Mouse (Mus musculus) midbrain, embryonic 11.5 days (tissue): ENCODE results near the gene Sorbs1. TPM values are rescaled to one million over a fixed set of nuclear protein-coding genes. Genes with fewer than 3 reads are reported as not detected.

ENCODE experiments used
- ATAC-seq: fragments of 200-750 bp; cut with Nextera tagmentation; 2 replicates; pipeline ENCODE4 v1.8.0; 2017; ENCODE audit warnings: moderate TSS enrichment, moderate library complexity; ENCODE audit not compliant: low FRiP score
- DNase-seq: peaks from one replicate; pipeline ENCODE4 v3.0.0; 2015; ENCODE audit warnings: low spot score; ENCODE audit errors: missing footprints
- H3K27ac ChIP-seq: fragments of 300-500 bp; sonication (generic); 2 replicates; pipeline ENCODE4 v1.5.1; 2014; ENCODE audit warnings: low read depth, low read length
- H3K27me3 ChIP-seq: fragments of 300-500 bp; sonication (generic); 2 replicates; pipeline ENCODE4 v1.6.1; 2014; ENCODE audit warnings: mild to moderate bottlenecking, low read length, moderate library complexity, mixed read lengths; ENCODE audit not compliant: control insufficient read depth, insufficient read depth
- H3K36me3 ChIP-seq: fragments of 300-500 bp; sonication (generic); 2 replicates; pipeline ENCODE4 v1.6.1; 2014; ENCODE audit warnings: mild to moderate bottlenecking, low read length, moderate library complexity, mixed read lengths; ENCODE audit not compliant: control insufficient read depth, insufficient read depth
- H3K4me1 ChIP-seq: fragments of 300-500 bp; sonication (generic); 2 replicates; pipeline ENCODE4 v1.6.1; 2014; ENCODE audit warnings: low read length; ENCODE audit not compliant: control insufficient read depth, insufficient read depth
- H3K4me2 ChIP-seq: fragments of 300-500 bp; sonication (generic); 2 replicates; pipeline ENCODE4 v1.6.1; 2014; ENCODE audit warnings: mild to moderate bottlenecking, moderate library complexity
- H3K4me3 ChIP-seq: fragments of 300-500 bp; sonication (generic); 2 replicates; pipeline ENCODE4 v1.5.1; 2014; ENCODE audit warnings: low read depth, low read length
- H3K9ac ChIP-seq: fragments of 300-500 bp; sonication (generic); 2 replicates; pipeline ENCODE4 v1.6.1; 2014; ENCODE audit warnings: low read length
- H3K9me3 ChIP-seq: fragments of 300-500 bp; sonication (generic); 2 replicates; pipeline ENCODE4 v1.6.1; 2016; ENCODE audit warnings: low read length; ENCODE audit not compliant: control insufficient read depth
- WGBS: fragments of 180-500 bp; shearing (Covaris S2); extraction: QIAGEN DNeasy Blood & Tissue Kit; methylation state at CpG from one replicate; pipeline ENCODE4 v1.1.7; 2014; 5-methylcytosine and 5-hydroxymethylcytosine counted together
- polyA plus RNA-seq: library from polyadenylated mRNA; unstranded; fragments of >200 nt; fragmentation: Nextera tagmentation; extraction: Ambion mirVana; gene quantifications from 2 replicates; pipeline ENCODE4 v1.2.1, GENCODE M21; 2014

Sorbs1 gene
- polyA plus RNA-seq, 1 experiment from 2014 or later: 61.0 TPM

- Histone ChIP-seq H3K4me1 (no peaks in the 10 kb centered on the region), H3K4me2 (no peak overlapping the region), H3K9ac (no peak overlapping the region), H3K27me3 (no peaks in the 10 kb centered on the region), H3K27ac (no peak overlapping the region), H3K36me3 (no peaks in the 10 kb centered on the region), H3K9me3 (no peaks in the 10 kb centered on the region), H3K4me3 (no peak overlapping the region)
- ATAC-seq: no peak
- WGBS: 84% methylated on average over 9 of the region's 9 CpGs
- DNase-seq: no peak
Measured at GRCm38 (mm10) chr19:40302916-40303315, 210.7 kb downstream of the Sorbs1 start.

- Histone ChIP-seq H3K4me2 (no peak overlapping the region), H3K9ac (no peak overlapping the region), H3K9me3 (no peaks in the 10 kb centered on the region), H3K36me3 (no peaks in the 10 kb centered on the region), H3K4me3 (no peak overlapping the region), H3K27ac (no peak overlapping the region), H3K27me3 (no peaks in the 10 kb centered on the region), H3K4me1 (no peaks in the 10 kb centered on the region)
- ATAC-seq (no peak), DNase-seq (no peak)
- WGBS: 96% methylated on average over 5 of the region's 5 CpGs
Measured at GRCm38 (mm10) chr19:40302477-40302876, 211.1 kb downstream of the Sorbs1 start.

- Histone ChIP-seq H3K36me3 (no peaks in the 10 kb centered on the region), H3K4me1 (no peaks in the 10 kb centered on the region), H3K9ac (no peak overlapping the region), H3K27ac (no peak overlapping the region), H3K27me3 (no peaks in the 10 kb centered on the region), H3K9me3 (no peaks in the 10 kb centered on the region), H3K4me3 (no peak overlapping the region), H3K4me2 (no peak overlapping the region)
- DNase-seq (no peak), ATAC-seq (no peak)
- 80% methylated on average over 12 of the region's 12 CpGs for WGBS
Measured at GRCm38 (mm10) chr19:40299983-40300759, 213.4 kb downstream of the Sorbs1 start.

- H3K4me2 ChIP-seq: no peak overlapping the region
- 89% methylated on average over 6 of the region's 6 CpGs for WGBS
- ATAC-seq: no peak
- no peak overlapping the region for H3K27ac ChIP-seq
- no peaks in the 10 kb centered on the region for H3K9me3 ChIP-seq
- no peaks in the 10 kb centered on the region for H3K4me1 ChIP-seq
- H3K9ac ChIP-seq: no peak overlapping the region
- H3K36me3 ChIP-seq: no peaks in the 10 kb centered on the region
- no peak for DNase-seq
- H3K4me3 ChIP-seq: no peak overlapping the region
- no peaks in the 10 kb centered on the region for H3K27me3 ChIP-seq
Measured at GRCm38 (mm10) chr19:40299182-40299581, 214.4 kb downstream of the Sorbs1 start.

GRCm38 (mm10) chr19:40298574-40298973, 215.0 kb downstream of the Sorbs1 start:
- no peak overlapping the region for H3K4me2 ChIP-seq
- H3K27ac ChIP-seq: no peak overlapping the region
- H3K9ac ChIP-seq: no peak overlapping the region
- H3K27me3 ChIP-seq: no peaks in the 10 kb centered on the region
- H3K4me3 ChIP-seq: no peak overlapping the region
- no peaks in the 10 kb centered on the region for H3K9me3 ChIP-seq
- ATAC-seq (no peak), DNase-seq (no peak)
- no peaks in the 10 kb centered on the region for H3K4me1 ChIP-seq
- no peaks in the 10 kb centered on the region for H3K36me3 ChIP-seq
- WGBS: 79% methylated on average over 2 of the region's 2 CpGs

GRCm38 (mm10) chr19:40297798-40298144, 215.8 kb downstream of the Sorbs1 start:
- no peak for ATAC-seq
- no peak overlapping the region for H3K4me3 ChIP-seq
- no peaks in the 10 kb centered on the region for H3K9me3 ChIP-seq
- no peaks in the 10 kb centered on the region for H3K4me1 ChIP-seq
- no peak overlapping the region for H3K9ac ChIP-seq
- DNase-seq: no peak
- no peak overlapping the region for H3K27ac ChIP-seq
- 82% methylated on average over 4 of the region's 4 CpGs for WGBS
- no peaks in the 10 kb centered on the region for H3K36me3 ChIP-seq
- no peaks in the 10 kb centered on the region for H3K27me3 ChIP-seq
- no peak overlapping the region for H3K4me2 ChIP-seq

- no peaks in the 10 kb centered on the region for H3K36me3 ChIP-seq
- 88% methylated on average over 7 of the region's 7 CpGs for WGBS
- no peaks in the 10 kb centered on the region for H3K9me3 ChIP-seq
- H3K9ac ChIP-seq: no peak overlapping the region
- H3K27me3 ChIP-seq: no peaks in the 10 kb centered on the region
- H3K4me2 ChIP-seq: no peak overlapping the region
- H3K4me1 ChIP-seq: no peaks in the 10 kb centered on the region
- ATAC-seq (no peak), DNase-seq (no peak)
- H3K27ac ChIP-seq: no peak overlapping the region
- H3K4me3 ChIP-seq: no peak overlapping the region
Measured at GRCm38 (mm10) chr19:40297078-40297797, 216.3 kb downstream of the Sorbs1 start.

- H3K4me2 ChIP-seq: no peak overlapping the region
- no peaks in the 10 kb centered on the region for H3K36me3 ChIP-seq
- ATAC-seq (no peak), DNase-seq (no peak)
- H3K9ac ChIP-seq: no peak overlapping the region
- H3K4me1 ChIP-seq: no peaks in the 10 kb centered on the region
- no peak overlapping the region for H3K4me3 ChIP-seq
- no peak overlapping the region for H3K27ac ChIP-seq
- 68% methylated on average over 1 of the region's 1 CpGs for WGBS
- no peaks in the 10 kb centered on the region for H3K27me3 ChIP-seq
- H3K9me3 ChIP-seq: no peaks in the 10 kb centered on the region
Measured at GRCm38 (mm10) chr19:40294231-40294630, 219.3 kb downstream of the Sorbs1 start.

GRCm38 (mm10) chr19:40293791-40294190, 219.8 kb downstream of the Sorbs1 start:
- H3K27me3 ChIP-seq: no peaks in the 10 kb centered on the region
- H3K9me3 ChIP-seq: no peaks in the 10 kb centered on the region
- H3K9ac ChIP-seq: no peak overlapping the region
- no peak overlapping the region for H3K4me3 ChIP-seq
- ATAC-seq: no peak
- DNase-seq: no peak
- H3K4me2 ChIP-seq: no peak overlapping the region
- 92% methylated on average over 6 of the region's 6 CpGs for WGBS
- no peaks in the 10 kb centered on the region for H3K36me3 ChIP-seq
- H3K4me1 ChIP-seq: no peaks in the 10 kb centered on the region
- H3K27ac ChIP-seq: no peak overlapping the region
